Comparison of ENCODE assay signal across 23 mouse cellular contexts in the genomic region with DNA sequence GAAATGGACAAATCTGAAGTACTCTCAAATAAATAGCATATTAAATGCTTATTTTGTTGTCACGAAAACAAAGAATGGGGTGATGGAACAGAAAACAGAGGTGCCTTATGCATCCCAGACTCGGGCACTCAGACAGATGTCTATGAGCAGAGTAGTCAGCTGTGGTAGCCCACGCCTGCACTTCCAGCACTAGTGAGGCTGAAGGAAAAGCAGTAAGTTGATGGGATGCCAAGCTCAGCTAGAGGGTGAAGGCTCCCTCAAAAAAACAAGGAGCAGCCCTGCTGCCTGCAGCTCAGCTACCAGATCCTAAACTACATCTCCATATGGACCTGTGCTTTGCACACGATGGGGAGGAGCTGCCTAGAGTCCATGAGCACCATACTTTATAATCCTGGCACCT. TPM values are rescaled to one million over a fixed set of nuclear protein-coding genes. Genes with fewer than 3 reads are reported as not detected.
DNase-seq lines count a peak whose midpoint lies in the region; ATAC-seq and TF ChIP-seq lines count a peak whose summit lies in the region.
"Had no signal": no experiment of that assay in that cellular context is flagged by ENCODE, and none has a peak within 500 bp of the region (broad histone marks: within the 10 kb centered on the region; RNA-seq: fewer than 3 reads in every experiment).

No protein-coding gene starts in this region.

- TF ChIP-seq POLR2A in olfactory bulb, adult 2 months (IDR thresholded peaks at IDR 0.05; ENCODE audit: insufficient read depth, low read depth, low read length) = no peak

- no peak for TF ChIP-seq CTCF in olfactory bulb, adult 2 months (IDR thresholded peaks at IDR 0.05; ENCODE audit: insufficient read depth, low read depth, low read length)

- peak; percentile 62 for ATAC-seq in frontal cortex, adult (ENCODE audit: low TSS enrichment)
- ATAC-seq: activated CD4-positive, CD25-positive, alpha-beta regulatory T cell, adult 4 months; CD4-positive, CD25-positive, alpha-beta regulatory T cell, adult 4 months; forebrain, embryonic 13.5 days; forebrain, embryonic 15.5 days; forebrain, postnatal 0 days; Patski had no signal

- peak overlapping the region; percentile 73 for H3K27ac ChIP-seq in olfactory bulb, adult 2 months (ENCODE audit: insufficient read depth, low read depth, low read length)
- H3K27ac ChIP-seq: embryonic facial prominence, embryonic 10.5 days; embryonic facial prominence, embryonic 12.5 days; forebrain, embryonic 13.5 days; forebrain, embryonic 15.5 days had no signal

- H3K4me1 ChIP-seq in olfactory bulb, adult 2 months (ENCODE audit: control insufficient read depth, insufficient read depth, low read length) = peaks cover 14% of the 10 kb centered on the region
- H3K4me1 ChIP-seq: embryonic facial prominence, embryonic 10.5 days; embryonic facial prominence, embryonic 12.5 days; forebrain, embryonic 13.5 days; forebrain, embryonic 15.5 days had no signal

- no peak overlapping the region for H3K4me3 ChIP-seq in olfactory bulb, adult 2 months (ENCODE audit: insufficient read depth, low read depth, low read length)
- H3K4me3 ChIP-seq: embryonic facial prominence, embryonic 10.5 days; embryonic facial prominence, embryonic 12.5 days; forebrain, embryonic 13.5 days; forebrain, embryonic 15.5 days had no signal

- DNase-seq in frontal cortex, adult 2 months (ENCODE audit: extremely low spot score in 1 of 2, low spot score in 1 of 2) = no peak
- DNase-seq in brain, adult 2 months (ENCODE audit: low read depth, low spot score) = peak; percentile 59
- DNase-seq in cerebellum, postnatal 36 days = no peak
- DNase-seq: adrenal gland, adult 8-10 months; adrenal gland, postnatal 14 days; adrenal gland, postnatal 36 days; B cell, adult 2 months; cerebellum, adult 11 months; cerebellum, adult 18-20 months; cerebellum, adult 8-10 months; cerebellum, adult 9-11 months; cerebellum, postnatal 14 days; forebrain, postnatal 0 days had no signal

- WGBS in olfactory bulb, adult 2 months = 47% methylated on average over 4 of the region's 4 CpGs

RNA-seq across cellular contexts. Expression of gene Cpne8, which starts 15.6 kb away (rescaled TPM):
- 48.0 and 49.7 TPM in 2 replicates for polyA plus RNA-seq in frontal cortex, adult 2 months (2012; rRNA removed)
- not detected in 2 replicates for polyA plus RNA-seq in olfactory bulb, adult 2 months (2012; ENCODE audit: insufficient read depth, insufficient read length, low replicate concordance, missing spikeins)
- polyA plus RNA-seq: G1E had no signal
